Mouse (Mus musculus) cortical plate, adult 2 months (tissue): ENCODE measurements around the gene Mki67. TPM values are rescaled to one million over a fixed set of nuclear protein-coding genes. Genes with fewer than 3 reads are reported as not detected.

Experiments
- H3K27ac ChIP-seq: fragments of 200-500 bp; 2 replicates; pipeline ENCODE4 v1.5.1; 2012; ENCODE audit warnings: low read length, control low read depth, inconsistent platforms; ENCODE audit not compliant: insufficient read depth
- H3K4me1 ChIP-seq: fragments of 200-500 bp; 2 replicates; pipeline ENCODE4 v1.6.1; 2011; ENCODE audit warnings: low read length; ENCODE audit not compliant: control insufficient read depth, insufficient read depth
- H3K4me3 ChIP-seq: fragments of 200-500 bp; 2 replicates; pipeline ENCODE4 v1.5.1; 2011; ENCODE audit warnings: mild to moderate bottlenecking, low read length, control low read depth; ENCODE audit not compliant: insufficient read depth
- CTCF ChIP-seq: fragments of 200-500 bp; IDR thresholded peaks from 2 replicates; pipeline ENCODE4 v1.5.1; 2011; ENCODE audit warnings: mild to moderate bottlenecking, control low read depth, low read length; ENCODE audit not compliant: insufficient read depth; ENCODE audit errors: extremely low read depth
- POLR2A ChIP-seq: fragments of 200-500 bp; IDR thresholded peaks from 2 replicates; pipeline ENCODE4 v1.6.1; 2011; ENCODE audit warnings: mild to moderate bottlenecking, low read length, control low read depth; ENCODE audit not compliant: insufficient read depth; ENCODE audit errors: extremely low read depth
- polyA plus RNA-seq: library from polyadenylated mRNA; depleted of rRNA; stranded (reverse); fragments of >200 nt; gene quantifications from 2 replicates; pipeline ENCODE4 v1.2.3, GENCODE M21; 2012

Gene Mki67
- polyA plus RNA-seq, 1 experiment, result 0.63 TPM

DNA sequence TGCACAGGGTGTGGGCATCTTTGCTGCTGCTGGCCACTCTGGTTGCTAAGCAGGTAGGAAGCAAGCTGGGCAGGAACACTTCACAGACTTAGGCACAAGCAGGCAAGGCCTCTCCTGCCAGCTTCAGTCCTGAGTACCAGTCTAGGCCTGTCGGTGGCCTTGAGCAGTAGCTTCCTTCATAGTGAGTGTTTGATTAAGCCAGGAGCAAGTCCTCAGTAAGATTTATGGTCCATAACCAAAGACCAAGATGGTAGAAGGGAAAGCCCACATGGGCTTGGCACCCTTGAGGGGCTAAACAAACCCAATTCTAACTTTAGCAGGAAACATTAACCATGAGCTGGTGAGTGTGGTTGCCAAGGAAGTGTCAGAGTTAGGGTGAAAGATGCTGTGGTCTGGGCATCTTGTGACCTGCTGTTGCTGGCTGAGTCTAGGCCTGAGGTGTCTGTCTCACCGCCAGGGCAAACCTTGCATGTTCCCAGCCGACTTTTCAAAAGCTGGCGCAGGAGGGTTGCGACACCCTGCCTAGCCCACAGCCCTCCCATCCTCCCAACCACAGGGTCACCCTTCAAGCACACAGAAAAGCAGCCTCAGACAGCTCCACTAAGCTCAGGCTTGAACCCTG, 56.7 kb downstream of the Mki67 start:
- no peak overlapping the region for H3K27ac ChIP-seq
- H3K4me1 ChIP-seq, result 0 out of 2 replicates have a peak, but pooled peaks cover 1% of the 10 kb centered on the region
- TF ChIP-seq POLR2A (no peak), CTCF (no peak)
- no peak overlapping the region for H3K4me3 ChIP-seq

- TF ChIP-seq POLR2A, result no peak
- no peak for TF ChIP-seq CTCF
Observed at GRCm38 (mm10) chr7:135658150-135658549, 58.0 kb downstream of the Mki67 start.

GRCm38 (mm10) chr7:135655113-135655512, 61.0 kb downstream of the Mki67 start:
- Histone ChIP-seq H3K27ac (no peak overlapping the region), H3K4me1 (0 out of 2 replicates have a peak, but pooled peaks cover 1% of the 10 kb centered on the region), H3K4me3 (no peak overlapping the region)
- no peak for TF ChIP-seq CTCF
- no peak for TF ChIP-seq POLR2A

More at GRCm38 (mm10) chr7:135658150-135658549, 58.0 kb downstream of the Mki67 start:
- H3K4me3 ChIP-seq, result no peak overlapping the region
- 0 out of 2 replicates have a peak, but pooled peaks cover 1% of the 10 kb centered on the region for H3K4me1 ChIP-seq
- no peak overlapping the region for H3K27ac ChIP-seq

- Histone ChIP-seq H3K27ac (no peak overlapping the region), H3K4me3 (no peak overlapping the region), H3K4me1 (0 out of 2 replicates have a peak, but pooled peaks cover 1% of the 10 kb centered on the region)
- TF ChIP-seq CTCF, result no peak
- no peak for TF ChIP-seq POLR2A
Observed at GRCm38 (mm10) chr7:135654288-135654687, 61.9 kb downstream of the Mki67 start.

DNA sequence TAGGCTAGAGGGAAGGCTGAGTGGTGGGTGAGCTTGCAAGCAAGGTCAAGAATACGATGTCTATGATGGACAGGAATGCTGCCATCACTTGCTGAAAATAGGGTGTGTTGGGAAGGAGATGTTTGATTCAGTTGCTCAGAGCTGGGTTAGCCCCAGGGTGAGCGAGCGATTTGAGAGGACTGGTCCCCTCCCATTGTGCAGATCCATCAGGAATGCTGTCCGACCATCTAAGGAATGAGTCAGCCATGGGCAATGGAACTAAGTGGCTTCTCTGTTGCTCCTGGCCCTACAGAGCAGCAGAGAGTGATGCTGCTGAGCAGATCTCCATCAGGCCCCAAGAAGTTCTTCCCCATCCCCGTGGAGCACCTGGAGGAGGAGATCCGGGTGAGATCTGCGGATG, 62.6 kb downstream of the Mki67 start:
- H3K4me1 ChIP-seq, result 0 out of 2 replicates have a peak, but pooled peaks cover 1% of the 10 kb centered on the region
- H3K4me3 ChIP-seq, result no peak overlapping the region
- TF ChIP-seq CTCF (no peak), POLR2A (no peak)
- H3K27ac ChIP-seq, result no peak overlapping the region

GRCm38 (mm10) chr7:135652781-135653180, 63.4 kb downstream of the Mki67 start:
- Histone ChIP-seq H3K4me3 (no peak overlapping the region), H3K27ac (no peak overlapping the region)
- TF ChIP-seq CTCF, result no peak
- no peak for TF ChIP-seq POLR2A

GRCm38 (mm10) chr7:135651831-135652511, 64.2 kb downstream of the Mki67 start:
- Histone ChIP-seq H3K4me1 (0 out of 2 replicates have a peak, but pooled peaks cover 1% of the 10 kb centered on the region), H3K4me3 (peak overlapping the region; percentile 30), H3K27ac (no peak overlapping the region)
- TF ChIP-seq POLR2A, result no peak
- TF ChIP-seq CTCF, result no peak

More at GRCm38 (mm10) chr7:135652781-135653180, 63.4 kb downstream of the Mki67 start:
- H3K4me1 ChIP-seq, result 0 out of 2 replicates have a peak, but pooled peaks cover 1% of the 10 kb centered on the region

GRCm38 (mm10) chr7:135650061-135650460, 66.1 kb downstream of the Mki67 start:
- TF ChIP-seq POLR2A (no peak), CTCF (no peak)
- no peak overlapping the region for H3K27ac ChIP-seq

DNA sequence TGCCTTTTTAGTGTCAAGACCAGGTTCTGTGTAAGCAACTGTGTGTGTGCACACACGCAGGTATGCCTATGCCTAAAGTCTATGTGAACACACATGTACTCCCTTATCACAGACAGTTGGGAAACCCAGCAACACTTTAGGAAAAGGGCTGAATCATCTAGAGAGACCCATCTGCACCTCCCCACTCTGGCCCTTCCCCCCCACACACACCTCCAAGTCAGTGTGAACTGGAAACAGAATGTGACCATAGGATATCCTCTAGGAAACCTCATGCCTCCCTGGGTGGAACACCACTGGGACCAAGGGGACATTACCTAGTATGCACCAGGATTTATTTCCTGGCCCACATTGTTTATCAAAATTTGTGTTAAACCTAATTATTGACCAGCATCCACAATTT, 66.9 kb downstream of the Mki67 start:
- no peaks in the 10 kb centered on the region for H3K4me1 ChIP-seq
- no peak for TF ChIP-seq CTCF
- TF ChIP-seq POLR2A, result no peak
- H3K4me3 ChIP-seq, result no peak overlapping the region
- no peak overlapping the region for H3K27ac ChIP-seq

More at GRCm38 (mm10) chr7:135650061-135650460, 66.1 kb downstream of the Mki67 start:
- H3K4me3 ChIP-seq, result no peak overlapping the region
- H3K4me1 ChIP-seq, result 0 out of 2 replicates have a peak, but pooled peaks cover 1% of the 10 kb centered on the region

DNA sequence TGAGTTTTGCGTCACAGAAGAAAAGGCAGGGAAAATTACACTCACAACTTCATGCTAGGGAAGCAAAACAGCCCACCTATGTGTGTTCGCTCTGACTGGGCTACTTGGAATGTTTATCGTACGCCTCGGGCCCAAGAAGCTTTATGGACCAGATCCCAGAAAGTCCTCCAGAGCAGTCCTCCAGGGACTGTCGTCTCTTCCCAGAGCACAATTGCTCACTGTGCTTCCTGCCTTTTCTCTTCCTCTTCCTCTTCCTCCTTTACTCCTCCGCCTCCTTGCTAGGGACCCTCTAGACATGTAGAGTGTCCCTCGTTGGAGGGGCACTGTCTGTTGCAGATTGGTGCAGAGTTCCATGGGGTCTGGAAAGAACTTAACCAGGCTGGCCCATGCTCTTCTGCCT, 67.3 kb downstream of the Mki67 start:
- Histone ChIP-seq H3K4me1 (no peaks in the 10 kb centered on the region), H3K4me3 (no peak overlapping the region), H3K27ac (no peak overlapping the region)
- TF ChIP-seq POLR2A (no peak), CTCF (no peak)

GRCm38 (mm10) chr7:135646976-135647375, 69.2 kb downstream of the Mki67 start:
- H3K4me3 ChIP-seq, result no peak overlapping the region
- H3K27ac ChIP-seq, result no peak overlapping the region
- H3K4me1 ChIP-seq, result peaks cover 5% of the 10 kb centered on the region; the same call in 1 of the 2 replicates
- no peak for TF ChIP-seq POLR2A
- TF ChIP-seq CTCF, result no peak
